12 mouse cellular contexts compared by ENCODE assay signal in genomic region chr2:49655874-49656195, GRCm38 (mm10). TPM values are rescaled to one million over a fixed set of nuclear protein-coding genes. Genes with fewer than 3 reads are reported as not detected.
DNase-seq lines count a peak whose midpoint lies in the region; ATAC-seq lines count a peak whose summit lies in the region.
"Had no signal": no experiment of that assay in that cellular context is flagged by ENCODE, and none has a peak within 500 bp of the region (broad histone marks: within the 10 kb centered on the region; RNA-seq: fewer than 3 reads in every experiment).

No protein-coding gene starts in this region.

- no peak for DNase-seq in forebrain, embryonic 14.5 days (ENCODE audit: low spot score)
- peak; percentile 10 for DNase-seq in neural tube, embryonic 10.5 days (ENCODE audit: extremely low spot score, low spot score)
- no peak for DNase-seq in spleen, postnatal 14 days (ENCODE audit: low spot score in 2 of 2)
- DNase-seq in natural killer cell, adult 2 months (ENCODE audit: low spot score in 2 of 2), result no peak

- 69% methylated on average over 3 of the region's 3 CpGs for WGBS in heart, embryonic 13.5 days
- 75% methylated on average over 3 of the region's 3 CpGs for WGBS in heart, embryonic 12.5 days
- 88% methylated on average over 3 of the region's 3 CpGs for WGBS in forebrain, embryonic 14.5 days
- WGBS in hindbrain, embryonic 13.5 days, result 63% methylated on average over 3 of the region's 3 CpGs

- no peaks in the 10 kb centered on the region for H3K27me3 ChIP-seq in heart, embryonic 13.5 days (replicated peaks)
- H3K27me3 ChIP-seq in heart, embryonic 12.5 days (replicated peaks), result no peaks in the 10 kb centered on the region
- no peaks in the 10 kb centered on the region for H3K27me3 ChIP-seq in forebrain, embryonic 14.5 days (replicated peaks; ENCODE audit: control insufficient read depth, insufficient read depth, low read length)
- no peaks in the 10 kb centered on the region for H3K27me3 ChIP-seq in hindbrain, embryonic 13.5 days
- H3K27me3 ChIP-seq: embryonic facial prominence, embryonic 13.5 days; Patski had no signal

- H3K4me2 ChIP-seq in heart, embryonic 13.5 days, result no peak overlapping the region
- H3K4me2 ChIP-seq in heart, embryonic 12.5 days, result no peak overlapping the region
- peak overlapping the region; percentile 31; the same call in 1 of the 2 replicates for H3K4me2 ChIP-seq in forebrain, embryonic 14.5 days (ENCODE audit: low read length)
- H3K4me2 ChIP-seq in hindbrain, embryonic 13.5 days, result peak overlapping the region; percentile 26
- H3K4me2 ChIP-seq: embryonic facial prominence, embryonic 13.5 days had no signal

- H3K27ac ChIP-seq in heart, embryonic 13.5 days (replicated peaks), result 0 out of 2 replicates have a peak overlapping the region, but pooled peaks have one; percentile 32
- no peak overlapping the region for H3K27ac ChIP-seq in heart, embryonic 12.5 days (ENCODE audit: poor library complexity, severe bottlenecking)
- peak overlapping the region; percentile 84 for H3K27ac ChIP-seq in forebrain, embryonic 14.5 days (ENCODE audit: low read depth, low read length)
- peak overlapping the region; percentile 65; the same call in 1 of the 2 replicates for H3K27ac ChIP-seq in hindbrain, embryonic 13.5 days
- H3K27ac ChIP-seq: embryonic facial prominence, embryonic 13.5 days; liver, embryonic 14.5 days had no signal

- no peaks in the 10 kb centered on the region for H3K9me3 ChIP-seq in heart, embryonic 13.5 days
- H3K9me3 ChIP-seq in heart, embryonic 12.5 days (replicated peaks), result no peaks in the 10 kb centered on the region
- H3K9me3 ChIP-seq in forebrain, embryonic 14.5 days (replicated peaks; ENCODE audit: control insufficient read depth, low read length), result no peaks in the 10 kb centered on the region
- H3K9me3 ChIP-seq in hindbrain, embryonic 13.5 days, result no peaks in the 10 kb centered on the region
- H3K9me3 ChIP-seq: embryonic facial prominence, embryonic 13.5 days had no signal

- H3K4me1 ChIP-seq in heart, embryonic 13.5 days, result peaks cover 8% of the 10 kb centered on the region; the same call in 1 of the 2 replicates
- H3K4me1 ChIP-seq in heart, embryonic 12.5 days (replicated peaks), result no peaks in the 10 kb centered on the region
- H3K4me1 ChIP-seq in forebrain, embryonic 14.5 days (ENCODE audit: control insufficient read depth, insufficient read depth, low read length), result peaks cover 51% of the 10 kb centered on the region
- peaks cover 75% of the 10 kb centered on the region for H3K4me1 ChIP-seq in hindbrain, embryonic 13.5 days (replicated peaks)

- ATAC-seq in heart, embryonic 13.5 days (ENCODE audit: extremely low read depth, insufficient number of reproducible peaks, low FRiP score, low TSS enrichment), result no peak
- no peak for ATAC-seq in heart, embryonic 12.5 days (ENCODE audit: insufficient number of reproducible peaks, low FRiP score)
- ATAC-seq in forebrain, embryonic 14.5 days, result no peak
- ATAC-seq in hindbrain, embryonic 13.5 days (ENCODE audit: low FRiP score), result peak; percentile 19; the same call in 1 of the 2 replicates
- ATAC-seq in megakaryocyte-erythroid progenitor cell, adult 5-6 weeks (replicated peaks; ENCODE audit: low FRiP score, low TSS enrichment, poor library complexity, severe bottlenecking), result no peak
- ATAC-seq: activated CD4-positive, CD25-positive, alpha-beta regulatory T cell, adult 4 months; Patski had no signal

- no peaks in the 10 kb centered on the region for H3K36me3 ChIP-seq in heart, embryonic 13.5 days
- no peaks in the 10 kb centered on the region for H3K36me3 ChIP-seq in heart, embryonic 12.5 days
- H3K36me3 ChIP-seq in forebrain, embryonic 14.5 days (ENCODE audit: control insufficient read depth, insufficient read depth, low read length), result peaks cover 10% of the 10 kb centered on the region; the same call in 1 of the 2 replicates
- H3K36me3 ChIP-seq in hindbrain, embryonic 13.5 days, result peaks cover 12% of the 10 kb centered on the region; the same call in 1 of the 2 replicates
- H3K36me3 ChIP-seq: embryonic facial prominence, embryonic 13.5 days had no signal

- no peak overlapping the region for H3K4me3 ChIP-seq in heart, embryonic 13.5 days
- no peak overlapping the region for H3K4me3 ChIP-seq in heart, embryonic 12.5 days
- H3K4me3 ChIP-seq in forebrain, embryonic 14.5 days (ENCODE audit: low read depth, low read length), result no peak overlapping the region
- no peak overlapping the region for H3K4me3 ChIP-seq in hindbrain, embryonic 13.5 days
- H3K4me3 ChIP-seq: embryonic facial prominence, embryonic 13.5 days had no signal

- no peak overlapping the region for H3K9ac ChIP-seq in heart, embryonic 13.5 days
- H3K9ac ChIP-seq in heart, embryonic 12.5 days, result no peak overlapping the region
- H3K9ac ChIP-seq in forebrain, embryonic 14.5 days (ENCODE audit: low read length), result peak overlapping the region; percentile 46; the same call in 1 of the 2 replicates
- peak overlapping the region; percentile 44; the same call in 1 of the 2 replicates for H3K9ac ChIP-seq in hindbrain, embryonic 13.5 days
- H3K9ac ChIP-seq: embryonic facial prominence, embryonic 13.5 days; liver, embryonic 14.5 days had no signal

RNA-seq across cellular contexts. Expression of gene Kif5c, which starts 36.7 kb away (rescaled TPM):
- polyA plus RNA-seq in heart, embryonic 13.5 days (2015; fragmentation: Nextera tagmentation; extraction: Ambion mirVana), result 0.84 and 1.0 TPM in 2 replicates
- polyA plus RNA-seq in heart, embryonic 12.5 days (2016; fragmentation: Nextera tagmentation; extraction: Ambion mirVana), result 1.0 and 1.2 TPM in 2 replicates
- 148 and 170 TPM in 2 replicates for polyA plus RNA-seq in forebrain, embryonic 14.5 days (2014; fragmentation: Nextera tagmentation; extraction: Ambion mirVana)
- 178 and 186 TPM in 2 replicates for polyA plus RNA-seq in hindbrain, embryonic 13.5 days (2015; fragmentation: Nextera tagmentation; extraction: Ambion mirVana)
- 0.09 and 0.74 TPM in 2 replicates for total RNA-seq in megakaryocyte-erythroid progenitor cell, adult 5-6 weeks (2014; fragmentation: Nextera tagmentation)
- 2.0 TPM in 1 of 2 replicates, not detected in the other for total RNA-seq in megakaryocyte-erythroid progenitor cell, adult 5-6 weeks (2017)

Comparison
In these comparisons a context has a peak if more than half of its experiments do, and no peak if none do; other contexts are left out.
1. H3K4me2 ChIP-seq: peak in forebrain, embryonic 14.5 days (single experiment) and hindbrain, embryonic 13.5 days (single experiment); none in heart, embryonic 13.5 days (single experiment) and heart, embryonic 12.5 days (single experiment).
2. H3K9ac ChIP-seq: peak in forebrain, embryonic 14.5 days (single experiment) and hindbrain, embryonic 13.5 days (single experiment); none in heart, embryonic 13.5 days (single experiment) and heart, embryonic 12.5 days (single experiment).
3. RNA of gene Kif5c, which starts 36.7 kb away (polyA plus RNA-seq): 178 to 186 TPM in hindbrain, embryonic 13.5 days and 148 to 170 TPM in forebrain, embryonic 14.5 days; 1.0 to 1.2 TPM in heart, embryonic 12.5 days and 0.84 to 1.0 TPM in heart, embryonic 13.5 days; every median in the first group is over 10 times any median in the second.